Mouse (Mus musculus): ENCODE data around the gene Gm10639. TPM values are rescaled to one million over a fixed set of nuclear protein-coding genes. Genes with fewer than 3 reads are reported as not detected.
"Not testable (repeated sequence)": the region's sequence is repeated elsewhere in the genome, so short reads cannot be mapped to it uniquely, and the experiment has no call there.

Gm10639 gene
- total RNA-seq, 2 experiments from 2014 or later, result not detected

DNA sequence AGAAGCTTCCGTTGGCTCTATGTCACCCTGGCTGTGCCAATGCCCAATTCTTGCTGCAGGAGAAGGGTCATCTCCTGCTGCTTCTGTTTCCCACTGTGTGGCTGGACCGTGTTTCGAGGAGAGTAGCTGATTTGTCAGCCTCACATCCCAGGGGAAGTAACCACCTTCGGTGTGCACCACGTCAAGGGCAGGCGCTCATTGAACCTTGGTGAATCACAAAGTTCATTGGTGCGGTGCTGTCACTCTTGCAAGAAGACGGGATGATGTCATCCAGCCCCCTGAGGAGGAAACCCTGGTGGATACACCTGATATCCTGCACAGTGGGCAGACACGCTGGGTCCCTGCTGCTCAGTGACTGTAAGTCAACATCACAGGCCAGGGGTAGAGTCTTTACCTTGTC is 53.3 kb downstream of the Gm10639 start:
- not testable (repeated sequence) for ATAC-seq (replicated peaks; ENCODE audit: low FRiP score, low TSS enrichment, poor library complexity, severe bottlenecking)

DNA sequence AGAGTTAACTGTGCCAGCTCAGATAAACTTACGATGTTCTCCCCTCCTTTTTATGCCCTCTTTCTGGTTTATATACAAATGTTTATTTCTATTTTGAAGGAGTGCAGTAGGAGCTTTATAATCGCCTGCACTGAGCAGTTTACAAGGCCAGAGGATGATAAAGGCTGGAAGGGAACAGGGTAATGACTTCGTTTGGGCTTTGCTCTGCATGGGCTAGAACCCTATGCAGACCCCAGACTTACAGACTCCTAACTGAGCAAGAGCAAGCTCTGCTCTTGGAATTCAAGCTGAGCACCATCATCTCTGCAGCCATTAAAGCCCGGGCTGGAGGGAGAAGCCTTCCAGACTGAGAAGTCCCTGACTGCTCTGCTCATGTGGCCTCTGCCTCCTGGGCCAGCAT is 55.5 kb downstream of the Gm10639 start:
- ATAC-seq (replicated peaks; ENCODE audit: low FRiP score, low TSS enrichment, poor library complexity, severe bottlenecking), result not testable (repeated sequence)

DNA sequence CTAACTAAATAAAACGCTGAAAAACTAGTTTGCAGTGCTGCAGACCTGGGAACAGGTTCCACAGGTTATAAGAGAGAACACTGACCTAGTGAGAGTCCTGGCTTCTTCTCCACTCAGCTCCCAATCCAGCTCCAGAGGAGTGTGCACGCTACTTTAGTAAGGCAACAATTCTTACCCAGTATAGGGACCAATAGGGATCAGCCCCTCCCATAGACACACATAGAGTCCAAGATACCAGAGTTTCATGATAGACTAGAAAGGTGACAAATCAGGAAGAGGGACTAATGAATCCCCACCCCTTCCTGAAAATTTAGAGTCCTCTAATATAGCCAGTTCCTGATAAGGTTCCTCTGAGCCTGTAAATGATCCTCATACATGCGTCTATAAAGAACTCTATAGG is 57.3 kb downstream of the Gm10639 start:
- no peak for ATAC-seq (replicated peaks; ENCODE audit: low FRiP score, low TSS enrichment, poor library complexity, severe bottlenecking)

DNA sequence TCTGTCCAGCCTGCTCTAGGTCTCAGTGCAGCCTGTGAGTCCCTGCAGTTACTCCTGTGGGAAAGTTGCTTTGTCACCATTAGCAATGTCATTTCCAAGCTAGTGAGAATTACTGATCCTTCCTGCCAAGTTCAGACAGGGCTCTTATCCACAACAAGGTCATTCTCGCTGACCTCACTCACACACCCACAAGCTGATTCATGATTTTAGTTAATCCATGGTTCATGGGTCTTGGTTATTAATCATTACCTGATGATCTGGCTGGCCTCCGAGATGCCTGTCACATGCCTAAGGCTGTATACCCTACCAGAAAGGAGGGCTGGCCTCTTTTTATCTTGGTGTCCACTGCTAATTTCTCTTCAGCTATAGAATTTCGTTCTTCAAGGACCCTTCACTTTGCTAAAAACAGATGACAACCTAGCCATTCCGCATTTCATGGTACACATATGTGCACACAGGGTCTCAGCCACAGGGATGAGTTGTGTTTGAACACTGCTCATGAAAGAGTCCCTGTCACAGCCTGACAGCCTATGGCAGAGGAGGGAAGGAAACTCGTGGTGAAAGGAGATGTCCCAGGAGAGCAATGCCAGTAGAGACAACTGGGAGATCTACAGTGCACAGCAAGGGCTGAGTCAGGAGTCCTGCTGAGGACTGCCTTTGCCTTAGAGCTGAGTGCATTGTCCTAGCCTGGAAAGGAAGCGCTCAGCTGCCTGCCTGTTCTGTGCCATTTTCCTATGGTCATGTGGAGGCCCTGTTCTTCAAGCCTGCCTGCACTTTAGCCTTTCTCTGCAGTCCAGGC is 58.7 kb downstream of the Gm10639 start:
- not testable (repeated sequence) for ATAC-seq (replicated peaks; ENCODE audit: low FRiP score, low TSS enrichment, poor library complexity, severe bottlenecking)

DNA sequence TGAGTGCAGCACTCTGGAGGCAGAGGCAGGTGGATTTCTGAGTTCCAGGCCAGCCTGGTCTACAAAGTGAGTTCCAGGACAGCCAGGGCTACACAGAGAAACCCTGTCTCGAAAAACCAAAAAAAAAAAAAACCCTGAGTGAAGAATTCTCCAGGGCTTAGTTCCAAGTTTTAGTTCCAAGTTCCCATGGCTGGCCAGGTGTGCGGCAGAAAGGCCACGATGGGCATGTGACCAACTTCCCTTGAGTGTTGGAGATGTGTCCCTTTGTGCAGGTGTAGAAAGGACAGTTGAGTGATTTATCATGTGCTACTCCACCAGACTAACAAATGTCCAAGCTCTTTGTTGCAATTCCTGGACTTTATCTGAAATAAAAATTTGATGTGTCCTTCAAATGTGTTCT is 59.4 kb downstream of the Gm10639 start:
- ATAC-seq (replicated peaks; ENCODE audit: low FRiP score, low TSS enrichment, poor library complexity, severe bottlenecking), result not testable (repeated sequence)

DNA sequence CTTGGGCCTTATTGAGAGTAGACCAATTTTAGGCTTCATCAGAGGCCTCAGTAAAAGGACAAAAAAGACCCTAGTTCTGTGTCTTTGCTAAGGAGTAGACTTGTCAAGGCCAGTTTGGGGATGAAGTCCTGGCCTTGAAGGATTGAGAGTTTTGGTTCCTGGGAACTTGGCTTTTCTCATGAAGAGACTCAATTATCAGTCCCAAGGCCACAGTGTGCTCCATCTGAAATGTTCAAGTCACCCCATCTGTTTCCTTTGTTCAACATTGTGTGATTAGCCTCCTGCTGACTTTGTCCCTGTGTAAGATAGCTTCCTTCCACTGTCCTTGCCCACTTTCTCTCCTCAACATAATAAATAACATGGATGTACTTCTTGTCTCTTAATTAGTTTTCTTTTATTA is 60.3 kb downstream of the Gm10639 start:
- ATAC-seq (replicated peaks; ENCODE audit: low FRiP score, low TSS enrichment, poor library complexity, severe bottlenecking), result not testable (repeated sequence)

DNA sequence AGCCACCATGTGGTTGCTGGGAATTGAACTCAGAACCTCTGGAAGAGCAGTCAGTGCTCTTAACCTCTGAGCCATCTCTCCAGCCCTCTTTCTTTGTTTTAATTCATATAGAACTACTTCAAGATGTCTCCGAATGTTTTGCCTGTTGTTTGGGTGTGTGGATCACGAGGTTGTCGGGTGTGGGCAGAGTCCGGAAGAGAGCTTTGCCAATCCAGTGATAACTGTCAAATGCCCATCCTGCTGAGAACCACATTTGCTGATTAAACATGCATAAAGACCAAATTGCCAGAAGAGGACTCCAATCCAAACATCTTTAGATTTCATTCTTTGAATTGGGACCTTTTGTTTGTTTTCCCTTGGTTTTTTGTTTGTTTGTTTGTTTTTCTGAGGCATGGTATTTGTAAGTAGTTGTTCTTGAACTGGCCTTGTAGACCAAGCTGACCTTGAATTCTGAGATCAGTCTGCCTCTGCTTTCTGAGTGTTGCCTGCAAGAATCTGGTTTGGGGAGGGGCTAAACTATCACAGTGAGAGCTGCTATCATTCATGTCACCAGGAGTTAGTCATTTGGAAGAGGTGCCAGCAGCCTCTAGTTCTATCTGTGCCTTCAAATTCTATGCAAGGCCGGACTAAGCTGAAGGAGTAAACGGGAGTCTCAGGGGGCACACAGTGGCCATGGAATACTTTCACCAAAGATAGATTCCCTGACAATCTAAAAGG is 61.9 kb downstream of the Gm10639 start:
- ATAC-seq (replicated peaks; ENCODE audit: low FRiP score, low TSS enrichment, poor library complexity, severe bottlenecking), result peak; percentile 75

Other genes with a start within 250 kb of the Gm10639 start
- not detected in 2 replicates for gene Gcm1, start 238.0 kb upstream of the Gm10639 start, total RNA-seq (2014; fragmentation: Nextera tagmentation)
- not detected in 2 replicates for gene Gcm1, start 238.0 kb upstream of the Gm10639 start, total RNA-seq (2017)
- 72.9 and 109 TPM in 2 replicates for gene Fbxo9, start 180.9 kb upstream of the Gm10639 start, total RNA-seq (2014; fragmentation: Nextera tagmentation)
- gene Fbxo9, start 180.9 kb upstream of the Gm10639 start, total RNA-seq (2017), result 69.2 and 112 TPM in 2 replicates
- 18.1 and 22.3 TPM in 2 replicates for gene Ick, start 180.7 kb upstream of the Gm10639 start, total RNA-seq (2014; fragmentation: Nextera tagmentation)
- gene Ick, start 180.7 kb upstream of the Gm10639 start, total RNA-seq (2017), result 15.4 and 17.1 TPM in 2 replicates
- 6.5 and 8.4 TPM in 2 replicates for gene Gsta4, start 107.1 kb upstream of the Gm10639 start, total RNA-seq (2014; fragmentation: Nextera tagmentation)
- gene Gsta4, start 107.1 kb upstream of the Gm10639 start, total RNA-seq (2017), result 11.5 and 13.0 TPM in 2 replicates
- gene Gsta1, start 59.3 kb upstream of the Gm10639 start, total RNA-seq (2014; fragmentation: Nextera tagmentation), result not detected in 2 replicates
- not detected in 2 replicates for gene Gsta1, start 59.3 kb upstream of the Gm10639 start, total RNA-seq (2017)
- gene Gm3776, start 32.8 kb upstream of the Gm10639 start, total RNA-seq (2014; fragmentation: Nextera tagmentation), result not detected in 2 replicates
- not detected in 2 replicates for gene Gm3776, start 32.8 kb upstream of the Gm10639 start, total RNA-seq (2017)
- not detected in 2 replicates for gene Omt2a, start 24.9 kb downstream of the Gm10639 start, total RNA-seq (2014; fragmentation: Nextera tagmentation)
- gene Omt2a, start 24.9 kb downstream of the Gm10639 start, total RNA-seq (2017), result not detected in 2 replicates
- gene Omt2b, start 37.7 kb downstream of the Gm10639 start, total RNA-seq (2014; fragmentation: Nextera tagmentation), result not detected in 2 replicates
- gene Omt2b, start 37.7 kb downstream of the Gm10639 start, total RNA-seq (2017), result not detected in 2 replicates
- not detected in 2 replicates for gene Gsta2, start 65.9 kb downstream of the Gm10639 start, total RNA-seq (2014; fragmentation: Nextera tagmentation)
- gene Gsta2, start 65.9 kb downstream of the Gm10639 start, total RNA-seq (2017), result not detected in 2 replicates
- gene Dppa5a, start 78.3 kb downstream of the Gm10639 start, total RNA-seq (2014; fragmentation: Nextera tagmentation), result not detected in 2 replicates
- gene Dppa5a, start 78.3 kb downstream of the Gm10639 start, total RNA-seq (2017), result not detected in 2 replicates
- gene Ooep, start 88.8 kb downstream of the Gm10639 start, total RNA-seq (2014; fragmentation: Nextera tagmentation), result not detected in 2 replicates
- not detected in 2 replicates for gene Ooep, start 88.8 kb downstream of the Gm10639 start, total RNA-seq (2017)
- gene Ddx43, start 105.9 kb downstream of the Gm10639 start, total RNA-seq (2014; fragmentation: Nextera tagmentation), result not detected in 2 replicates
- not detected in 2 replicates for gene Ddx43, start 105.9 kb downstream of the Gm10639 start, total RNA-seq (2017)
- gene Cgas, start 153.3 kb downstream of the Gm10639 start, total RNA-seq (2014; fragmentation: Nextera tagmentation), result 7.4 and 7.5 TPM in 2 replicates
- gene Cgas, start 153.3 kb downstream of the Gm10639 start, total RNA-seq (2017), result 6.9 and 8.9 TPM in 2 replicates
- 30.2 and 38.8 TPM in 2 replicates for gene Mto1, start 158.3 kb downstream of the Gm10639 start, total RNA-seq (2014; fragmentation: Nextera tagmentation)
- gene Mto1, start 158.3 kb downstream of the Gm10639 start, total RNA-seq (2017), result 45.1 and 55.7 TPM in 2 replicates
- not detected in 2 replicates for gene Gm17324, start 158.9 kb downstream of the Gm10639 start, total RNA-seq (2014; fragmentation: Nextera tagmentation)
- 0.65 TPM in 1 of 2 replicates, not detected in the other for gene Gm17324, start 158.9 kb downstream of the Gm10639 start, total RNA-seq (2017)
- 11,779 and 12,959 TPM in 2 replicates for gene Eef1a1, start 199.2 kb downstream of the Gm10639 start, total RNA-seq (2014; fragmentation: Nextera tagmentation)
- 14,853 and 18,691 TPM in 2 replicates for gene Eef1a1, start 199.2 kb downstream of the Gm10639 start, total RNA-seq (2017)